Mouse (Mus musculus) forebrain, embryonic 11.5 days (tissue): ENCODE measurements at regions not wholly inside any gene's neighbourhood (a gene's known extent, or its start where the extent isn't known, plus 50 kb on each side); places are given as distances from the start of the nearest gene placed in this dataset.

ENCODE experiments used
- ATAC-seq: fragments of 200-750 bp; cut with Nextera tagmentation; replicated peaks from 2 replicates; pipeline ENCODE4 v1.8.0; 2017; ENCODE audit warnings: moderate TSS enrichment; ENCODE audit not compliant: low FRiP score
- DNase-seq: peaks from one replicate; pipeline ENCODE4 v3.0.0-alpha.2; 2017; ENCODE audit warnings: low spot score
- H3K27ac ChIP-seq: fragments of 300-500 bp; sonication (generic); 2 replicates; pipeline ENCODE4 v1.5.1; 2014; ENCODE audit warnings: low read depth, low read length
- H3K27me3 ChIP-seq: fragments of 300-500 bp; sonication (generic); 2 replicates; pipeline ENCODE4 v1.6.1; 2014; ENCODE audit warnings: mild to moderate bottlenecking, low read length, mixed read lengths; ENCODE audit not compliant: control insufficient read depth, insufficient read depth
- H3K36me3 ChIP-seq: fragments of 300-500 bp; sonication (generic); 2 replicates; pipeline ENCODE4 v1.6.1; 2014; ENCODE audit warnings: mild to moderate bottlenecking, low read length, moderate library complexity, mixed read lengths; ENCODE audit not compliant: control insufficient read depth, insufficient read depth
- H3K4me1 ChIP-seq: fragments of 300-500 bp; sonication (generic); replicated peaks from 2 replicates; pipeline ENCODE4 v1.6.1; 2014; ENCODE audit warnings: low read length, mixed read lengths; ENCODE audit not compliant: control insufficient read depth, insufficient read depth
- H3K4me2 ChIP-seq: fragments of 300-500 bp; sonication (generic); 2 replicates; pipeline ENCODE4 v1.6.1; 2014; ENCODE audit warnings: low read depth, mild to moderate bottlenecking, low read length, moderate library complexity, mixed read lengths; ENCODE audit not compliant: severe bottlenecking
- H3K4me3 ChIP-seq: fragments of 300-500 bp; sonication (generic); 2 replicates; pipeline ENCODE4 v1.5.1; 2014; ENCODE audit warnings: low read depth, low read length
- H3K9ac ChIP-seq: fragments of 300-500 bp; sonication (generic); 2 replicates; pipeline ENCODE4 v1.6.1; 2014; ENCODE audit warnings: low read length
- H3K9me3 ChIP-seq: fragments of 300-500 bp; sonication (generic); 2 replicates; pipeline ENCODE4 v1.6.1; 2016; ENCODE audit warnings: low read length, mixed read lengths; ENCODE audit not compliant: control insufficient read depth
- whole genome bisulfite sequencing: fragments of 180-500 bp; shearing (Covaris S2); extraction: QIAGEN DNeasy Blood & Tissue Kit; methylation state at CpG from one replicate; pipeline ENCODE4 v1.1.7; 2014; 5-methylcytosine and 5-hydroxymethylcytosine counted together

- ATAC-seq (no peak), DNase-seq (no peak)
- 78% methylated on average over 2 of the region's 2 CpGs for WGBS
Observed at GRCm38 (mm10) chr10:66927651-66928050, 168.3 kb upstream of the Jmjd1c start.

DNA sequence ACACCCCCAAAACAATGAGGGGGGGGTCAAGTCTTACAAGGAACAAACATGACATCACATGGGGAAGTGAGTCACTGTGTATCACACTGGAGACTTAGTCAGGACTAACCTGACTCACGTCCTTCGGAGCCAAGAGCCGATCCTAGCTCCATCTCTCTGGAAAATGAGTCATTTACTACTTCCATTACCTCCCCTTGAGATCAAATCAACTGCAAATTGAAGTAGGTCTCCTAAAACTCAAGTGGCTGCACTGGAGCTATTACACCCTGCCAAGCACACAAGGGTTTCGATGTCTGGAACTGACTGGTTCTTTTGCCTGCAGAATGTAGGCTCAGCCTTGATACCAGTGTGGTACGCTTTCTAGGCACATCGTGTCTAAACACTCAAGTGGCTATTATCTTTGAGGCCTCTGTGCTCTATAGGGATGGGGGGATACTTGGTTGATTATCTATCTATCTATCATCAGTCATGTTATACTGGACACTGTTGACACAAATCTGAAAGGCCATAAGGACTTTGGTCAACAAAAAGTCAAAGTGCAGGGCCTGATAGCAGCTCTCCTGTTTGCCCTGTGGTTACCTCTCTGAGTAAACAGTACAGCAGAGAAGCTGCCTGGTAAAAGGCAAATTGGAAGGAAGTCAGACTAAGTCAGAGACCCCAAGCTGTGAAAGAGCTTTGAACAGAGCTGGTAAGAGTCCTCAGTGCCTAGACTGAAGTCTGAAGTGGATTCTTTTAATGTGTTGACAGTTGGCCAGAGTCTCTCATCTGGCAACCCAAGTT is 167.5 kb upstream of the Jmjd1c start:
- 84% methylated on average over 6 of the region's 6 CpGs for WGBS
- Histone ChIP-seq H3K9me3 (no peaks in the 10 kb centered on the region), H3K27ac (no peak overlapping the region)

More at GRCm38 (mm10) chr10:66927651-66928050, 168.3 kb upstream of the Jmjd1c start:
- no peak overlapping the region for H3K4me3 ChIP-seq
- no peak overlapping the region for H3K27ac ChIP-seq
- H3K9me3 ChIP-seq: no peaks in the 10 kb centered on the region
- no peaks in the 10 kb centered on the region for H3K36me3 ChIP-seq
- no peak overlapping the region for H3K9ac ChIP-seq
- H3K4me1 ChIP-seq: no peaks in the 10 kb centered on the region
- H3K27me3 ChIP-seq: no peaks in the 10 kb centered on the region
- H3K4me2 ChIP-seq: no peak overlapping the region

GRCm38 (mm10) chr10:66930563-66930962 is 165.4 kb upstream of the Jmjd1c start:
- Histone ChIP-seq H3K9ac (no peak overlapping the region), H3K9me3 (no peaks in the 10 kb centered on the region), H3K4me2 (no peak overlapping the region), H3K4me1 (no peaks in the 10 kb centered on the region), H3K4me3 (no peak overlapping the region), H3K27me3 (no peaks in the 10 kb centered on the region), H3K27ac (no peak overlapping the region), H3K36me3 (no peaks in the 10 kb centered on the region)
- 73% methylated on average over 10 of the region's 10 CpGs for WGBS
- ATAC-seq (no peak), DNase-seq (no peak)

More for the DNA sequence above, 167.5 kb upstream of the Jmjd1c start:
- Histone ChIP-seq H3K36me3 (no peaks in the 10 kb centered on the region), H3K4me2 (no peak overlapping the region), H3K4me3 (no peak overlapping the region), H3K4me1 (no peaks in the 10 kb centered on the region), H3K27me3 (no peaks in the 10 kb centered on the region), H3K9ac (no peak overlapping the region)
- DNase-seq (no peak), ATAC-seq (no peak)

GRCm38 (mm10) chr10:66931505-66931904 is 164.4 kb upstream of the Jmjd1c start:
- DNase-seq (no peak), ATAC-seq (no peak)
- Histone ChIP-seq H3K27me3 (no peaks in the 10 kb centered on the region), H3K27ac (no peak overlapping the region), H3K9ac (no peak overlapping the region), H3K9me3 (no peaks in the 10 kb centered on the region), H3K4me1 (no peaks in the 10 kb centered on the region), H3K36me3 (no peaks in the 10 kb centered on the region), H3K4me2 (no peak overlapping the region), H3K4me3 (no peak overlapping the region)
- 84% methylated on average over 7 of the region's 7 CpGs for WGBS

GRCm38 (mm10) chr10:66932544-66932943 is 163.4 kb upstream of the Jmjd1c start:
- Histone ChIP-seq H3K27me3 (no peaks in the 10 kb centered on the region), H3K4me3 (no peak overlapping the region), H3K4me2 (no peak overlapping the region), H3K4me1 (no peaks in the 10 kb centered on the region), H3K36me3 (no peaks in the 10 kb centered on the region), H3K9ac (no peak overlapping the region), H3K27ac (no peak overlapping the region), H3K9me3 (no peaks in the 10 kb centered on the region)
- ATAC-seq: no peak
- no peak for DNase-seq
- WGBS: 92% methylated on average over 6 of the region's 6 CpGs

- Histone ChIP-seq H3K4me1 (no peaks in the 10 kb centered on the region), H3K4me3 (no peak overlapping the region), H3K4me2 (no peak overlapping the region), H3K27me3 (no peaks in the 10 kb centered on the region), H3K9me3 (no peaks in the 10 kb centered on the region), H3K9ac (no peak overlapping the region), H3K36me3 (no peaks in the 10 kb centered on the region), H3K27ac (no peak overlapping the region)
- no peak for DNase-seq
- 95% methylated on average over 7 of the region's 7 CpGs for WGBS
- ATAC-seq: no peak
Observed at GRCm38 (mm10) chr10:66933689-66934088, 162.2 kb upstream of the Jmjd1c start.

DNA sequence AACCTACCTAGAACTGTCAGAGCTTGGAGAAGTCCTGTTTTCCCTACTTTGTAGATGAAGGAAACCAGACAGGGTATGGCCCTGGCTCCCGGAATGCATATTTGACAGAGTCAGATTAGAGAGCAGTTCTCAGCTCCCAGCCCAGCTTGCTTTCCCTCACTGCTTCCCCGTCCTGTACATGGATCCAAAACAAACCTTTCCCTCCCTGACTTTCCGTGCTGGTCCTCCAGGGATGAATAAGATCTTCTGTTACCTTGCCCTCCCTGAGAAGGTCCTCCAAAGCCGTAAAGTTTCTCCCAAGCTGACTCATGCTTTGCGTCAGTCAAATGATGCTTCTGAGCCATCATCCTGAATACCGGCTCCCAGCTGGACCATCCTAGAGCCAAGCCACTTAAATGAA is 160.2 kb upstream of the Jmjd1c start:
- no peak overlapping the region for H3K4me2 ChIP-seq
- no peaks in the 10 kb centered on the region for H3K4me1 ChIP-seq
- no peak overlapping the region for H3K9ac ChIP-seq
- no peaks in the 10 kb centered on the region for H3K27me3 ChIP-seq
- DNase-seq (no peak), ATAC-seq (no peak)
- H3K9me3 ChIP-seq: no peaks in the 10 kb centered on the region
- 79% methylated on average over 6 of the region's 6 CpGs for WGBS
- no peak overlapping the region for H3K27ac ChIP-seq
- no peak overlapping the region for H3K4me3 ChIP-seq
- H3K36me3 ChIP-seq: no peaks in the 10 kb centered on the region

- no peak overlapping the region for H3K27ac ChIP-seq
- DNase-seq (no peak), ATAC-seq (no peak)
- 88% methylated on average over 13 of the region's 13 CpGs for WGBS
- no peaks in the 10 kb centered on the region for H3K4me1 ChIP-seq
- no peak overlapping the region for H3K4me2 ChIP-seq
- H3K9ac ChIP-seq: no peak overlapping the region
- no peaks in the 10 kb centered on the region for H3K9me3 ChIP-seq
- H3K4me3 ChIP-seq: no peak overlapping the region
- H3K27me3 ChIP-seq: no peaks in the 10 kb centered on the region
- H3K36me3 ChIP-seq: no peaks in the 10 kb centered on the region
Observed at GRCm38 (mm10) chr10:66937116-66937515, 158.8 kb upstream of the Jmjd1c start.

GRCm38 (mm10) chr10:66940368-66940767 is 155.6 kb upstream of the Jmjd1c start:
- ATAC-seq: no peak
- no peaks in the 10 kb centered on the region for H3K27me3 ChIP-seq
- H3K4me2 ChIP-seq: no peak overlapping the region
- H3K9me3 ChIP-seq: no peaks in the 10 kb centered on the region
- no peaks in the 10 kb centered on the region for H3K4me1 ChIP-seq
- no peak overlapping the region for H3K9ac ChIP-seq
- DNase-seq: no peak
- no peak overlapping the region for H3K27ac ChIP-seq
- WGBS: 89% methylated on average over 6 of the region's 6 CpGs
- H3K36me3 ChIP-seq: no peaks in the 10 kb centered on the region
- no peak overlapping the region for H3K4me3 ChIP-seq
